Mouse (Mus musculus) urinary bladder, postnatal 4 days (tissue): Measurements from ENCODE around the gene Tmprss12.
"Not testable (repeated sequence)": the region's sequence is repeated elsewhere in the genome, so short reads cannot be mapped to it uniquely, and the experiment has no call there.

Experiments used
- DNase-seq, 2 experiments: peaks; one replicate each; pipeline ENCODE4 v3.0.0; 2021 to 2022; ENCODE audit warnings: low spot score in 2 of 2

The Tmprss12 gene

DNA sequence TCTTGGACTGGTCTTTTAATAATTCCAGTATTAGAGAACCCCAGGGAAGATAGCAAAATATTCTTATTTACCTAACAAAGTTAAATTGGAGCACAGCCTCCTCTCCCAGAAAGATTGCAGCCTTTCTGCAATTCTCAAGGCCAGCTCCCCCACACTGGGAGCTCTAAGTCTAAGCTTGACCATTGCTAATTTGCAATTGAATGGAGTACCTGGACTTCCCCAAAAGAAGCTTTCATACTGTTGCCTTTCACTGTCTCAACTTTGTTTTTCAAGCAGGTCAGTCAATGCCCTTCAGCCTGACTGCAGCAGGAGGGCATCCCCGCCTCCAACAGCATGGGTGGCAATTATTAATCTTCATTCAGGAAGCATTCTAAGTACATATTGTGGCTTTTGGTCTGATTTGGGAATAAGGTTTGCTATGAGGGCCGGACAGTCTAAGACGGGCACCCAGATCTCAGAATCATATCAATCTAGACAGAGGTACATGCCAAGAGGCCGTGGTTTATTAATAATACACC lies 6.8 kb upstream of the Tmprss12 start:
- DNase-seq: not testable (repeated sequence)

DNA sequence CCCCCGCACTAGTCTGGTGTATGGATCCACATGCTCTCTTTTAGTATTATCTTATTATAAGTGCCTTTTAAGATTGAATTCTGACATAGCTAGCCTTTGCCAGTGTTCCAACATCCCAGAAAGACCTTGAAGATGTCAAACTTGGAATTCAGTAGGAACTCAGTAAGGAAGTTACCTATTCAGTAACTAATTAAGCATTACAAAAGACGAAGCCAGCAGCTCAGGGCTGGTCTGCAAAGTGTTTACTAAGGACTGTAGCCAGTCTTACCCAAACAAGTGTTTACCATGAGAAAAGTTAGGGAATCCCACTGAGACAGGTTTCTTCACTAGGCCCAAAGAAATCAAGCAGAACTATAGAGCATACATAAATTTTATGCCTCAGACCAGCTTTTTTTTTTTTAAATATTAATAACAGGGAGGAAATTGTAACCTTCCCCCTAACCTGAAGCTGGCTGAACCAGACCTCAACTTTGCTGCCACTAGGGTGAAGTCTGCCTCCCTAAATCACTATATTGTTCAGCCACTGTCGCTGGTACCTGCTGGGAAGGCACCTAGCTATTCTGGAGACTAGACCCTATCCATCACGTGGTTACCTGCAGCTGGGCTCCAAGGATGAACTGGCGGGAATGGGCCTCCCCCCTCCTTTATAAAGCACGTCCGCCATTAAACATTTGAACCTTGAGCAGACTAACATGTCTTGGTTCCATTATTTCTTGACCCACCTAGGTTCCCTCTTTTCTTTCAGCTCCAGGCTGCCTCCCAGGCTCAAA lies 5.7 kb upstream of the Tmprss12 start:
- no peak for DNase-seq

GRCm38 (mm10) chr15:100276403-100276802 lies 4.2 kb upstream of the Tmprss12 start:
- DNase-seq: no peak

DNA sequence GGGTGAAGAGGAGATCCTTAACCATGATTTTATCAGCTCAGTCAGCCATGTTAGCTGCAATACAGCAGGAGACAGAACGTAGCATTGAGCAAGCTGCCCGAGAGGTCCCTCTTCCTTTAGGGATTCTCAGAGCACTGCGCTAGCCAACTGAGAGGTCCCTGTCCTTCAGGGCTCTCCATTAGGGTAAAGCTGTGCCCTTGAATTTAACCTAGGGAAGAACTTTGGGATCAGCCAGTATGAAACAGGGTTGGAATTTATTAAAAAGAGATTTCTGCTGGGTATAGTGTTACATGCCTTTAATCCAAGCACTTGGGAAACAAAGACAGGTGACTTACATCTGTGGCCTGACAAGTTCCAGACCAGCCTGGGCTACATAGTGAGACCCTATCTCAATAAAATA lies 3.1 kb upstream of the Tmprss12 start:
- no peak for DNase-seq

DNA sequence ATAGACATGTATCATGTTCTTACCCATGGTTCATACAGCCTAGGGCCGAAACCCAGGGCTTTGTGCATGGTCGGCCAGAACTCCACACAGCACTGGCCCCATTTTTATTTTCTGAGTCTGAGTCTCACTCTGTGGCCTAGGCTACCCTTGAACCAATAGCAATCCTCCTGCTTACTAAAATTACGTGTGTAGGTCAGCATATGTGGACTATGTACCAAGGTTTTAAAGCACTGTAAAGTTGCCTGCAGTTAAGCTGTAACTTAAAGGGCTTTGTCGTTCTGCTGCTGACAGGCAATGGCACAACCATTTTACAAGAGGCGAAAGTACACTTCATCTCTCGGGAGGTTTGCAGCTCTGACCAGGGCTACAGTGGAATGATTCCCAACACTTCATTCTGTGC lies 8.3 kb downstream of the Tmprss12 start:
- no peak for DNase-seq

- no peak for DNase-seq
Measured at GRCm38 (mm10) chr15:100290858-100291257, 10.2 kb downstream of the Tmprss12 start.

GRCm38 (mm10) chr15:100292326-100292725 lies 11.7 kb downstream of the Tmprss12 start:
- no peak for DNase-seq

DNA sequence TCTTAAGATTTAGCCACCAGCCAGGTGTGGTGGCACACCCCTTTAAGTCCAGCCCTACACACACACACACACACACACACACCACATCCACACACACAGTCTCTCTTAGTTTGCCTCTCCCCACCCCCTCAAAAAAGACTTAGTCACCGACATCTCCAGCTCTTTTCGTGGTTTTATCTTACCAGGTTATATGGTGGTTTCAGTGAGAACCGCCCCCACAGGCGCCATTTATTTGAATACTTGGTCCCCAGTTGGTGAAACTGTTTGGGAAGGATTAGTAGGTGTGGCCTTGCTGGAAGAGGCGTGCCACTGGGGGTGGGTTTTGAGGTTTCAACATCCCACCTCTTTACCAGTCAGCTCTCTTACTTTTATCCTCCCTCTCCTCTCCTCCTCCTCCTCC lies 17.2 kb downstream of the Tmprss12 start:
- no peak for DNase-seq

DNA sequence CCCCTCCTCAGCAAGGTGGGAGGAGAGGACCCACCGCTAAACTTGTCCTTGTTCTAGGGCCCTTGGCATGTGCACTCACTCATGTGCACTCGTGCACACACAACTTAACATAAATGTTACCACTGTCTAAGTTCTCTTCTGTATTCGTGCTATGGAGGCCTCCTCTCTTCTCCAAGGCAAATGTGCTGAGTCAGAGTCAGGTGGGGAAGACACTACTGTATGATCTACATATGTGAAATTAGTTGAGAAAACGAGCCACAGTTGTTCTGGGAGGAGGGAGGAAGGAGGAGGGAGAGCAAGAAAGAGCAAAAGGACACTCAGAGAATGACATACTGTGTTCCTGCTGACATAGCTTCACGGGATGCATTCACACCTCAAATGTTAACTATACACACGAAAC lies 19.9 kb downstream of the Tmprss12 start:
- no peak for DNase-seq

DNA sequence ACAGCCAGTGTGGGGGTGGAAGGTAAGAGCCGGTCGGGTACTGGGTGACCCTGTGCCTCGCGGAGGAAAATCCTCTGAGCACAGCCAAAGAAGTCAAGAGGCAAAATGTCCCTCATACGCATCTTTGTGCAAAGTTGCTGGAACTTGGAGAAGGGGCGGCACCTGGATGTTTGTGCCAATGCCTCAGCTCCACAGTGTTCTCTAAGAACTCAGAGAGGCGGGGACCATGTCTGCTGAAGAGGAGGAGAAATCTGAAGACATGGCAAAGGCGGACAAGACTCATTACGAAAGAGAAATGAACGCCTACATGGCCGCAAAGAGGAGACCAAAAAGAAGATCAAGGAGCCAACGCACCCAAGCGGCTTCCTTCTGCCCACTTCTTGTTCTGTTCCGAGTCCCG lies 20.9 kb downstream of the Tmprss12 start:
- no peak for DNase-seq

DNA sequence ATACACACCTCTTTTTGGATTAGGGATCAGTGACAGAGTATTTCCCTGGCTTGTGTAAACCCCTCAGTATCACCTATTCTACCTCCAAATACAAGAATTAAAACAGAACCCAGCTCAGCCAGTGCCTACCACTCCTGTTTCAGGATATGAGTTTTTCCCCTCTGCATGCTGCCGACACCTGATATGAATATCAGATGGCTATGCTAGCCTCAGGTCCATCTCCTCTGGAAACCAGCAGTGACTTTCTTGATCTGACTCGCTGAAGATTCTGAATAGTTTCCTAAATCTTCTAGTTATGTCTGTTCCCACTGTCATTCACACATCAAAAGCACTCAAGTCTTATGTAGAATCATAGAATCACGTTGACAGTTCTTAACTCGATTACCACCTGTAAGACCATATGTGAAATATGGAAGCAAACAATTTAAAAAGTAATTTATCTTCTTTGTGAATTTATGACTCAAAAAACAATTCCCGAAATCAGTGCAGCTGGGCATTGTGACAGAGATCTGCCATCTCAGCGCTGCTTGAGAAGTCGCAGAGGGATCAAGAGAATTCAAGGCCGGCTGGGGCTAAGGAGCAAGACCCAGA lies 22.9 kb downstream of the Tmprss12 start:
- DNase-seq: no peak

DNA sequence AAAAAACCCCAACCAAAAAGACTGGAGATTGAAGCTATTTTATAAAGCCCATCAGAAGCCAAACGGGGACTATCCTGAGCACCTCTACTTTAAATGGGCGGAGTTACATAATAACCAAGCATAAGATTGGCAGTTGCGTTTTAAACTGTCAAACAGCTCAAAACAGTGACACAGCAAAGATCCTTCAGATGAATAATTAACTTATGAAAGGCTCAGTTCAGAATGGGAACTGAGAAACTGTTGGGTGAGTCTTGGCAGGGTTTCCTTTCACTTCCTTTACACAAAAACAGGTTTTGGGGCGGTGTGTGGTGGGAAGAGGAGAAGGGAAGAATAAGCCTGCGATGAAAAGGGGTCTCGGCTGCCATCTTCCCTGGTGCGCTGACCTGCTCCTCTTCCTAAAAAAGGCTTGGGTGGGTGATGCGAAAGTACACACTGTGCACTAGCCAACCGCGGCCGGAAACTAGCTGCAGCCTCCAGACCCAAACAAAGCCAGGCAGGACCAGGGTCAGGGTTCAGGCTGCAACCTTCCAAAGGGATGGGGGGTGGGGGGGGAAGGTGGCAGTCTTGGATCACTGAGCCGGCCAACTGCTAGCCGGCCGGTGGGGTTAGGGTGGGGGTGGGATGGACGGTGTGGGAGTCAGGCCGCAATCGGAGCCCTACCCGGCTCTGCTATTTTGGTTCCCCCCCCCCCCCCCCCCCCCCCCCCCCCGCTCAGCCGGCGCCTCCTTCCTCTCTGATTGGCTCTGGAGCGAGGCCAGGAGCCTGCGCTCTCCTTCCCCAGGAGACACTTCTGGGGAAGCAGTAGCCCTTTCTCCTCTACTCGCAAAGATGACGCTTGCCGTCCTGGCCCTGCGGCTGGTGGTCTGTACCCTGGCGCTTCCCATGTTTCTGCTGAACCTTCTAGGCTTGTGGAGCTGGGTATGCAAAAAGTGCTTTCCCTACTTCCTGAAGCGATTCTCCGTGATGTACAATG lies 23.7 kb downstream of the Tmprss12 start, which contains the start of gene Mettl7a1:
Gene Mettl7a1, plus strand, starts transcription at position 122 of the 973 bp plus-strand sequence.
- peak; percentile 78 to 85 for DNase-seq

DNA sequence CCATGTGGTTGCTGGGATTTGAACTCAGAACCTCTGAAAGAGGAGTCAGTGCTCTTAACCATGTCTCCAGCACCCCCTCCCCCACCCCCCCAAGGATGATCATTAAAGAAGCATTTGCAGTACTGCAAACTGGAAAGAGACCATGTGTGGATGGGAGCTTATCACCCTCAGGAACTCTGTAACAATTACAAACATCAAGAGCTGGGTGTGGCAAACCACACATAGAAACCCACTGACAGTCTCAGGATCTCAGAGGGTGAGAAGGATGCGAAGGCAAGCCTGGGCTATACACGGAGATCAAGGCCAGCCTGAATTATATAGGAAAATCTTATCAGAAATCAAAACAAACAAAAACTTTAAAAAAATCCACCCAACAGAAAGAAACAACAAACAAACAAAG lies 25.6 kb downstream of the Tmprss12 start:
- no peak for DNase-seq

DNA sequence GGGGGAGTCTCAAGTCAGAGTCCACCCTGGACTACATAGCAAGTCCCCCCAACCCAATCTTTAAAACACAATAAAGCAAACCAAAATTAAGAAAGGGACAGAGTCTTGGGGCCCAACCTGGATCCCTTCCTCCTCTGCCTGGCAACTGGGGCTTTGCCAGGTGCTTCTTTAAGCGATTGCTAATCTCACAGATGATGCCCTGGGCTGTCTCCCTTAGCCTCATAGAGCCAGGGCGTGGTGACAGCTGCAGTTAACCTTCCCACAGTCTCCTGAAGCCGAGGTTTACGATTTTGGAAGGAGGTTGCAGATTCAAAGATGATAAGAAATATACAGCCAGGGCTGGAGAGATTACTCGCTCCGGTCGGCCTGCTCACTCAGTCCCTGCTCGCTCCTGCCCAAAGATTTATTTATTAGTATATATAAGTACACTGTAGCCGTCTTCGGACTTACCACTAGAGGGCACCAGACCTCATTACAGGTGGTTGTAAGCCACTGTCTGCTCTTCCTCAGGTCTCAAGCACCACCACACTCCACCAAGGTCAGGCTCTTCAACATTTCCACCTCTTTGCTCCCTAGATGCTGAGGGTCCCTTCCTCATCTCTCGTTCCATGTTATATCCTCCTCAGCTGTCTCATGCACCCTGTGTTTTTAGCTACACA lies 26.9 kb downstream of the Tmprss12 start:
- DNase-seq: not testable (repeated sequence)

DNA sequence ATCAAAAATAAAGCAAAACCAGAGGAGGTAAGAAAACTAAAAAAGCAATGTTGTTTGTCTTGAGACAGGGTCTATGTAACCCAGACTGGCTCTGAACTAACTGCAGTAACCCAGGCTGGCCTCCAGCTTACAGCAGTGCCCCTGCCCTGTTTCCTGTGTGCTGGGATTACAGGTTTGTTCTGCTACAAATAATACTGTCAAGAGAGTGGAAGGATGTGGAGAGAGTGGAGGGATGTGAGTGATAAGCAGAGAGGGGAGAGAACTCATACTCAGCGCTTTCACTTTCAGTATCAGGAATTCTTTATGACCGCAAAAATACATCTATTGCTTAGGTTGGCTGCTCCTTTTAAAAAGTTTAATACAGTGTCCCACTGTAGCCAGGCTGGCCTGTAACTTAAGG lies 31.7 kb downstream of the Tmprss12 start:
- no peak for DNase-seq

DNA sequence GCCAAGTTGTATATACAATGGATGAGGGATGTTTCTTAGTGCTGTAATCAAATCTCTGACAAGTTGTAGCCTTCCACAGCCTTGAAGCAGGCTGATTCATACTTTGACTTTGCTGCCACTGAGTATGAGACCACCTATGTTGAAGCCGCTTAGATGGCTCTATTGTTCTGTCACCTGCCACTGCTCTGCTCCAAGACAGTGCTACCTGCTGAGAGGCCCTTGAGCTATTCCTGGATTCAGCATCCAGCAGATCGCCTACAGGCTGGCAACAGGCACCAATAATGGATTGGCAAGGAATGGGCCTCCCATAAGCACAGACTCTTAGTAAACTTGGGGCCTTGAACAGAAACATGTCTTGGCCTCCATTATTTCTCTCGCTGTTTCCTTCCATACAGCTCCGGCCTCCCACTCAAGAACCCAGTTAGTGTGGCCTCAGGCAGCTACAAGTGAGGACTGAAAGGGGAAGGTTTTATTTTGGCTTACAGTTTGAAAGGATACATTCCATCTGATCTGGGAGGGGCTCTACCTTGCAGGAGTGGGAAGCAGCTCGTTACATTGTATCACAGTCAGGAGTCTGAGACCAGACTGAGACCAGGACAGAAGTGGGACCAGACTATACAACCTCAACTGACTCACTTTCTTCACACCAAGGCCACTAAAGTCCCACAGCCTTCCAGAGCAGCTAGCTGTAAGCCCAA lies 34.0 kb downstream of the Tmprss12 start:
- no peak for DNase-seq

GRCm38 (mm10) chr15:100318014-100318671 lies 37.5 kb downstream of the Tmprss12 start:
- not testable (repeated sequence) for DNase-seq

GRCm38 (mm10) chr15:100319884-100320283 lies 39.2 kb downstream of the Tmprss12 start:
- no peak for DNase-seq

DNA sequence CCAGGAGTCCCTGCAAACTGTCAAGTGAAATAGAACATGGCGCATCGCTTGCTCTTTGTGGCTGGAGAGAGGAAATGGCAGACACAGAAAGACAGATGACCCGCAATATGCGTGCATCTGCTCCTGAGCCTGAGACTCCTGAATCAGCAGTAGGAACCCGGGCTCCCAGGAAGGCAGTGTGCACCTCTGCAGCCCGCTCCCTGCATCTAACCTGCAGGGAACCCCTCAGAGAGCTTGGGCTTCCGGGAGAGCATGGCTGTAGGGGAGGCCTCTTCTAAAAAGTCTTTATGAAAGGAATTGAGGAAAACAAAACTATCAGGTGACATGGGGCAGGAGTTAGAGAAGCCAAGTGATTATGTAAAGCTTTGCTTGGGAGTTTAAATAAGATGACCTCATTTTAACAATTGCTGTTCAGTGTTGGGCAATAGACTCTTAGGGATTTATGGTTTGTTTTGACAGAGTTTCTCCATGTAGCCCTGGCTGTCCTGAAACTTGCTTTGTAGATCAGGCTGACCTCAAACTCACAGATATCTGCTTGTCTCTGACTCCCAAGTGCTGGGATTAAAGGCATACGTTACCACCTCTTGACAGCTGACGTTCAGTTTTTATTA lies 39.8 kb downstream of the Tmprss12 start:
- no peak for DNase-seq

- no peak for DNase-seq
Measured at GRCm38 (mm10) chr15:100321134-100321533, 40.5 kb downstream of the Tmprss12 start.
